ENCODE assay signal across 8 mouse cellular contexts in genomic region chr10:70183210-70184080, GRCm38 (mm10). TPM values are rescaled to one million over a fixed set of nuclear protein-coding genes. Genes with fewer than 3 reads are reported as not detected.
DNase-seq lines count a peak whose midpoint lies in the region; ATAC-seq lines count a peak whose summit lies in the region.

No protein-coding gene starts in this region.

- H3K4me3 ChIP-seq in lung, embryonic 15.5 days = no peak overlapping the region

- H3K9me3 ChIP-seq in lung, embryonic 15.5 days = no peaks in the 10 kb centered on the region

- peak overlapping the region; percentile 33; the same call in 1 of the 2 replicates for H3K27ac ChIP-seq in lung, embryonic 15.5 days

- peaks cover 28% of the 10 kb centered on the region for H3K4me1 ChIP-seq in lung, embryonic 15.5 days

- ATAC-seq in lung, embryonic 15.5 days (ENCODE audit: borderline replicate concordance, extremely low read depth, low FRiP score, low TSS enrichment) = peak; percentile 40; the same call in 1 of the 2 replicates

- intact Hi-C loops in heart, postnatal 25 days (cut with DNase I) = loop anchor here (5.0 kb wide), 1 partner anchor 36 kb away; no protein-coding TSS in a partner anchor

- peaks cover 7% of the 10 kb centered on the region for H3K36me3 ChIP-seq in lung, embryonic 15.5 days

- H3K27me3 ChIP-seq in lung, embryonic 15.5 days = no peaks in the 10 kb centered on the region

- no peak overlapping the region for H3K4me2 ChIP-seq in lung, embryonic 15.5 days

- 59% methylated on average over 15 of the region's 15 CpGs for WGBS in lung, embryonic 15.5 days

- DNase-seq in adrenal gland, postnatal 10 days = peak; percentile 24
- DNase-seq in adrenal gland, postnatal 4 days (ENCODE audit: low spot score in 2 of 2) = no peak
- DNase-seq in Muller cell, postnatal 12 days (ENCODE audit: inconsistent ontology term) = peak; percentile 38
- peak; percentile 54 for DNase-seq in heart, postnatal 25 days (ENCODE audit: low spot score)
- DNase-seq in B cell, adult 2 months = no peak
- no peak for DNase-seq in right cerebral cortex, postnatal 4 days
- no peak for DNase-seq in layer of hippocampus, adult 9-11 months

- no peak overlapping the region for H3K9ac ChIP-seq in lung, embryonic 15.5 days

RNA-seq across cellular contexts. Expression of gene Mrln, which starts 21.0 kb away (rescaled TPM):
- 1 to 10 TPM; 2.8 to 9.8 TPM for total RNA-seq in adrenal gland, postnatal 10 days (2021)
- total RNA-seq in adrenal gland, postnatal 4 days (2021) = 1 to 10 TPM; 3.8 to 5.3 TPM
- 1 to 10 TPM; 3.0 to 3.8 TPM for total RNA-seq in heart, postnatal 25 days (2021)
- 0.70 TPM in 1 of 2 replicates, not detected in the other for polyA plus RNA-seq in lung, embryonic 15.5 days (2015; fragmentation: Nextera tagmentation; extraction: Ambion mirVana)

Comparison
In these comparisons a context has a peak if more than half of its experiments do, and no peak if none do; other contexts are left out.
1. DNase-seq: peak in adrenal gland, postnatal 10 days (single experiment), Muller cell, postnatal 12 days (single experiment) and heart, postnatal 25 days (single experiment); none in adrenal gland, postnatal 4 days (0 of 2), B cell, adult 2 months (0 of 2), right cerebral cortex, postnatal 4 days (single experiment) and layer of hippocampus, adult 9-11 months (single experiment).